Mouse (Mus musculus) MEL (cell line): Measurements from ENCODE around the gene Entpd6. TPM values are rescaled to one million over a fixed set of nuclear protein-coding genes. Genes with fewer than 3 reads are reported as not detected.

ENCODE experiments used
- DNase-seq: peaks from one replicate; pipeline ENCODE4 v3.0.0; 2011; ENCODE audit warnings: low read depth, low spot score
- H3K27ac ChIP-seq: 2 replicates; pipeline ENCODE4 v1.5.1; 2012; ENCODE audit warnings: low read depth, mild to moderate bottlenecking, control low read depth, low read length, moderate library complexity; ENCODE audit not compliant: control insufficient read depth
- H3K27me3 ChIP-seq, 2 experiments: fragments of 150-350 bp in 1 of 2; sonication (generic) in 1 of 2; 2 replicates each; pipeline ENCODE4 v1.6.1; 2012; ENCODE audit warnings: low read length in 2 of 2, mild to moderate bottlenecking in 2 of 2, improper control_type of control experiment in 1 of 2, moderate library complexity in 1 of 2; ENCODE audit not compliant: insufficient read depth in 2 of 2, control insufficient read depth in 1 of 2
- H3K36me3 ChIP-seq, 2 experiments: 2 replicates each; pipeline ENCODE4 v1.6.1; 2012 to 2014; ENCODE audit warnings: low read length in 2 of 2, improper control_type of control experiment in 1 of 2, inconsistent platforms in 1 of 2, mild to moderate bottlenecking in 1 of 2; ENCODE audit not compliant: insufficient read depth in 2 of 2, control insufficient read depth in 1 of 2
- H3K4me1 ChIP-seq, 2 experiments: fragments of 150-350 bp in 1 of 2; sonication (generic) in 1 of 2; 2 replicates each; pipeline ENCODE4 v1.6.1; 2012; ENCODE audit warnings: low read length in 2 of 2, improper control_type of control experiment in 1 of 2, mild to moderate bottlenecking in 1 of 2; ENCODE audit not compliant: insufficient read depth in 2 of 2, control insufficient read depth in 1 of 2
- H3K4me3 ChIP-seq, 2 experiments: fragments of 150-350 bp in 1 of 2; sonication (generic) in 1 of 2; 2 replicates each; pipeline ENCODE4 v1.5.1; 2012; ENCODE audit warnings: low read depth in 2 of 2, low read length in 2 of 2, mild to moderate bottlenecking in 2 of 2, moderate library complexity in 2 of 2, control low read depth in 1 of 2, improper control_type of control experiment in 1 of 2; ENCODE audit not compliant: control insufficient read depth in 1 of 2, insufficient read depth in 1 of 2
- H3K79me2 ChIP-seq: 2 replicates; pipeline ENCODE4 v1.6.1; 2012; ENCODE audit warnings: mild to moderate bottlenecking, low read length, moderate library complexity; ENCODE audit not compliant: control insufficient read depth, poor library complexity, insufficient read depth
- H3K9ac ChIP-seq: 2 replicates; pipeline ENCODE4 v1.6.1; 2012; ENCODE audit warnings: low read depth, mild to moderate bottlenecking, control low read depth, low read length, moderate library complexity; ENCODE audit not compliant: control insufficient read depth, poor library complexity, severe bottlenecking
- H3K9me3 ChIP-seq: fragments of 150-350 bp; sonication (generic); replicated peaks from 2 replicates; pipeline ENCODE4 v1.6.1; 2012; ENCODE audit warnings: mild to moderate bottlenecking, low read length, improper control_type of control experiment, moderate library complexity; ENCODE audit not compliant: insufficient read depth
- BHLHE40 ChIP-seq: IDR thresholded peaks from 2 replicates; pipeline ENCODE4 v1.6.1; 2012; ENCODE audit warnings: low read depth, mild to moderate bottlenecking, inconsistent platforms, low read length, improper control_type of control experiment, borderline replicate concordance
- CHD1 ChIP-seq: IDR thresholded peaks from 2 replicates; pipeline ENCODE4 v1.6.1; 2012; ENCODE audit warnings: low read depth, mild to moderate bottlenecking, inconsistent platforms, low read length, improper control_type of control experiment
- CHD2 ChIP-seq: IDR thresholded peaks from 2 replicates; pipeline ENCODE4 v1.6.1; 2011; ENCODE audit warnings: low read length, improper control_type of control experiment
- CTCF ChIP-seq, 3 experiments: IDR thresholded peaks in 2 of 3; conservative IDR thresholded peaks in 1 of 3; 2 replicates each; pipeline ENCODE4 v1.5.1; 2011 to 2012; ENCODE audit warnings: low read length in 3 of 3, low read depth in 2 of 3, mild to moderate bottlenecking in 2 of 3, improper control_type of control experiment in 1 of 3, inconsistent platforms in 1 of 3, mixed read lengths in 1 of 3, moderate library complexity in 1 of 3; ENCODE audit not compliant: control insufficient read depth in 1 of 3, insufficient read depth in 1 of 3, poor library complexity in 1 of 3, severe bottlenecking in 1 of 3
- E2F4 ChIP-seq: IDR thresholded peaks from 2 replicates; pipeline ENCODE4 v1.6.1; 2011; ENCODE audit warnings: low read depth, low read length, improper control_type of control experiment, borderline replicate concordance
- ELF1 ChIP-seq: IDR thresholded peaks from 2 replicates; pipeline ENCODE4 v1.6.1; 2014; ENCODE audit warnings: low read depth, mild to moderate bottlenecking, inconsistent platforms, low read length, improper control_type of control experiment, moderate library complexity
- ETS1 ChIP-seq: IDR thresholded peaks from 2 replicates; pipeline ENCODE4 v1.6.1; 2012; ENCODE audit warnings: low read depth, mild to moderate bottlenecking, inconsistent platforms, low read length, improper control_type of control experiment, moderate library complexity
- GATA1 ChIP-seq: IDR thresholded peaks from 2 replicates; pipeline ENCODE4 v1.6.1; 2011; ENCODE audit warnings: low read depth, low read length, improper control_type of control experiment
- KAT2A ChIP-seq: conservative IDR thresholded peaks from 2 replicates; pipeline ENCODE4 v1.6.1; 2012; ENCODE audit warnings: low read depth, low read length, improper control_type of control experiment, inconsistent platforms
- MAFK ChIP-seq: IDR thresholded peaks from 2 replicates; pipeline ENCODE4 v1.6.1; 2011; ENCODE audit warnings: low read depth, mild to moderate bottlenecking, low read length, improper control_type of control experiment, borderline replicate concordance
- MAZ ChIP-seq: IDR thresholded peaks from 2 replicates; pipeline ENCODE4 v1.6.1; 2012; ENCODE audit warnings: low read depth, mild to moderate bottlenecking, inconsistent platforms, low read length, improper control_type of control experiment
- MEF2A ChIP-seq: IDR thresholded peaks from 2 replicates; pipeline ENCODE4 v1.6.1; 2014; ENCODE audit warnings: low read depth, mild to moderate bottlenecking, inconsistent platforms, low read length, improper control_type of control experiment; ENCODE audit not compliant: poor library complexity, insufficient replicate concordance, severe bottlenecking; ENCODE audit errors: extremely low read depth
- MXI1 ChIP-seq: IDR thresholded peaks from 2 replicates; pipeline ENCODE4 v1.6.1; 2011; ENCODE audit warnings: mild to moderate bottlenecking, low read depth, low read length, improper control_type of control experiment
- MYC ChIP-seq: IDR thresholded peaks from 2 replicates; pipeline ENCODE4 v1.6.1; 2011; ENCODE audit warnings: low read depth, mild to moderate bottlenecking, low read length, improper control_type of control experiment, moderate library complexity
- NRF1 ChIP-seq: IDR thresholded peaks from 2 replicates; pipeline ENCODE4 v1.6.1; 2014; ENCODE audit warnings: low read depth, mild to moderate bottlenecking, inconsistent platforms, low read length, improper control_type of control experiment, moderate library complexity; ENCODE audit not compliant: poor library complexity, insufficient read depth, severe bottlenecking
- POLR2A ChIP-seq, 2 experiments: IDR thresholded peaks; 2 replicates each; pipeline ENCODE4 v1.6.1; 2011 to 2012; ENCODE audit warnings: low read length in 2 of 2, mild to moderate bottlenecking in 2 of 2, control low read depth in 1 of 2, improper control_type of control experiment in 1 of 2, low read depth in 1 of 2, moderate library complexity in 1 of 2; ENCODE audit not compliant: control insufficient read depth in 1 of 2, insufficient read depth in 1 of 2, poor library complexity in 1 of 2
- RCOR1 ChIP-seq: IDR thresholded peaks from 2 replicates; pipeline ENCODE4 v1.6.1; 2012; ENCODE audit warnings: low read depth, mild to moderate bottlenecking, inconsistent platforms, low read length, improper control_type of control experiment
- SIN3A ChIP-seq: IDR thresholded peaks from 2 replicates; pipeline ENCODE4 v1.6.1; 2012; ENCODE audit warnings: low read length, improper control_type of control experiment, inconsistent platforms
- TBP ChIP-seq: IDR thresholded peaks from 2 replicates; pipeline ENCODE4 v1.8.0; 2011; ENCODE audit warnings: low read depth, low read length, improper control_type of control experiment
- TCF12 ChIP-seq: IDR thresholded peaks from 2 replicates; pipeline ENCODE4 v1.6.1; 2014; ENCODE audit warnings: low read depth, mild to moderate bottlenecking, inconsistent platforms, low read length, improper control_type of control experiment, moderate library complexity
- USF2 ChIP-seq, 2 experiments: IDR thresholded peaks; 2 replicates each; pipeline ENCODE4 v1.6.1; 2011 to 2012; ENCODE audit warnings: improper control_type of control experiment in 2 of 2, low read length in 2 of 2, borderline replicate concordance in 1 of 2, inconsistent platforms in 1 of 2, low read depth in 1 of 2, mild to moderate bottlenecking in 1 of 2; ENCODE audit not compliant: insufficient read depth in 1 of 2
- ZC3H11A ChIP-seq: IDR thresholded peaks from 2 replicates; pipeline ENCODE4 v1.6.1; 2012; ENCODE audit warnings: low read depth, mild to moderate bottlenecking, inconsistent platforms, low read length, improper control_type of control experiment
- ZMIZ1 ChIP-seq: IDR thresholded peaks from 2 replicates; pipeline ENCODE4 v1.6.1; 2012; ENCODE audit warnings: low read depth, mild to moderate bottlenecking, inconsistent platforms, low read length, improper control_type of control experiment, moderate library complexity
- ZNF384 ChIP-seq: IDR thresholded peaks from 2 replicates; pipeline ENCODE4 v1.6.1; 2012; ENCODE audit warnings: low read depth, mild to moderate bottlenecking, inconsistent platforms, low read length, improper control_type of control experiment
- polyA plus RNA-seq, 2 experiments: library from polyadenylated mRNA; stranded (reverse) in 1 of 2; unstranded in 1 of 2; fragments of >175 nt in 1 of 2; fragments of >200 nt in 1 of 2; gene quantifications; 2 replicates each; pipeline versions ENCODE4 v1.2.1 to v1.2.4; 2012; ENCODE audit warnings: low replicate concordance in 2 of 2, low read depth in 1 of 2; ENCODE audit not compliant: insufficient read length in 2 of 2, insufficient read depth in 1 of 2, missing spikeins in 1 of 2
- total RNA-seq: library from RNA; depleted of rRNA; stranded (reverse); fragments of 300-350 nt; gene quantifications from 2 replicates; pipeline ENCODE4 v1.2.3, GENCODE M21; 2012

Entpd6 gene
- total and polyA plus RNA-seq, 3 experiments = 47.9 to 48.2 TPM; not detected in 1

DNA sequence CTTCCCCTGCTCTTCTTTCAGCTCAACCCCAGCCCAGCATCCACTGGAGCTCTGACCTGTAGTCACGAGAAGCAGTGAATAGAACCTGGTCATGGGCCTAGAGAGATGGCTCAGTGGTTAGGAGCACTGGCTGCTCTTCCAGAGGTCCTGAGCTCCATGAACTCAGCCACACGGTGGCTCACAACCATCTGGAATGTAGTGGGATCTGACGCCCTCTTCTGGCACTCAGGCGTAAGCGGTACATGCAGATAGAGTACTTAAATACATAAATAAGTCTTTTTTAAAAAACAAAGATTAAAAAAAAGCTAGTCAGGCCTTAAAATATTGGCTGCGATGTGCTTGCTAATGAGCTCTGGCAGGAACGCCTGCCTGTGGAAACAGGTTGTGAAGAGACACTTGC, 12.6 kb downstream of the Entpd6 start:
- peak; percentile 28 for DNase-seq
- Histone ChIP-seq H3K36me3 (no peaks in the 10 kb centered on the region; a peak in 1 of 4 replicates), H3K27me3 (no peaks in the 10 kb centered on the region)

DNA sequence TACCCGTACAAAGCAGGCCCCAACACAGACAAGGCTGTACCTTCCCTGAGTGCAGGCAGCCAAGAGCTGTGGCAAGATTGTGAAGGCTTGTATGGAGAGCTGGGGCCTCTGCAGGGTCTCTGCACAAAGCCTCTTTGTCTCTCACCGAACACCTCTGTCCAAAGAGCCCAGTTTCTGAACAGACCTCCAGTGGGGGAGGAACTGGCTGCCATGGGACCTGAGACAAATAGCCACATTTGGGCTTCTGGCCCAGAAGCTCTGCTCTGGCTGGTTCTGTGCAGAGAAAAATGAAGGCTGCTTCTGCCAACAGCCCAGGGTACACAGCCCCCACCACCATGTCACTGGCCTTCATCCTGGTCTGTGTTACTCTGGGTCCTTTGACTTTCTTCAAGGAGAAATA, 16.8 kb downstream of the Entpd6 start:
- H3K79me2 ChIP-seq = no peaks in the 10 kb centered on the region
- no peaks in the 10 kb centered on the region for H3K27me3 ChIP-seq
- DNase-seq = no peak
- no peaks in the 10 kb centered on the region for H3K9me3 ChIP-seq
- H3K4me3 ChIP-seq = no peak overlapping the region
- no peaks in the 10 kb centered on the region; a peak in 1 of 4 replicates for H3K36me3 ChIP-seq
- H3K27ac ChIP-seq = no peak overlapping the region
- H3K9ac ChIP-seq = no peak overlapping the region
- TF ChIP-seq USF2 (IDR thresholded peaks at IDR 0.05; ENCODE audit: borderline replicate concordance in 1 of 2, insufficient read depth in 1 of 2, low read depth in 1 of 2, low read length in 2 of 2) = no peak
- no peak for TF ChIP-seq ELF1
- TF ChIP-seq RCOR1 = no peak
- TF ChIP-seq POLR2A (IDR thresholded peaks at IDR 0.05; ENCODE audit: control insufficient read depth in 1 of 2, insufficient read depth in 1 of 2, low read depth in 1 of 2, low read length in 2 of 2, poor library complexity in 1 of 2) = no peak
- TF ChIP-seq SIN3A = no peak
- no peak for TF ChIP-seq CHD2
- no peak for TF ChIP-seq GATA1
- TF ChIP-seq MAFK = no peak
- TF ChIP-seq ZMIZ1 = no peak
- TF ChIP-seq TCF12 = no peak
- TF ChIP-seq MEF2A = no peak
- no peak for TF ChIP-seq NRF1
- TF ChIP-seq MXI1 = no peak
- no peak for TF ChIP-seq MYC
- no peak for TF ChIP-seq ZNF384
- no peak for TF ChIP-seq CHD1
- no peak for TF ChIP-seq E2F4
- TF ChIP-seq KAT2A = no peak
- TF ChIP-seq MAZ = no peak
- no peaks in the 10 kb centered on the region for H3K4me1 ChIP-seq

More for the DNA sequence above, 12.6 kb downstream of the Entpd6 start:
- Histone ChIP-seq H3K27ac (no peak overlapping the region), H3K4me3 (no peak overlapping the region), H3K9ac (no peak overlapping the region), H3K4me1 (no peaks in the 10 kb centered on the region), H3K79me2 (no peaks in the 10 kb centered on the region), H3K9me3 (no peaks in the 10 kb centered on the region)
- TF ChIP-seq CHD2 (no peak), ZC3H11A (no peak), GATA1 (no peak), TBP (no peak), KAT2A (no peak), MAFK (no peak), ETS1 (no peak), CTCF (IDR thresholded peaks at IDR 0.05 in 2 of 3, conservative IDR thresholded peaks at IDR 0.05 in 1 of 3; ENCODE audit: control insufficient read depth in 1 of 3, insufficient read depth in 1 of 3, low read depth in 2 of 3, low read length in 3 of 3, poor library complexity in 1 of 3, severe bottlenecking in 1 of 3) (peak; percentile 15 to 33 (median 31); a peak in 3 of 6 replicates), BHLHE40 (no peak)
